Mouse (Mus musculus): ENCODE results near the gene Lpin2.

Lpin2 gene

GRCm38 (mm10) chr17:71182211-71182721, at the start of gene Lpin2:
Lpin2 (plus strand) TSS chr17:71182560.
- DNase-seq (ENCODE audit: low read depth) = no peak

GRCm38 (mm10) chr17:71132856-71133439, 49.4 kb upstream of the Lpin2 start:
- DNase-seq (ENCODE audit: low read depth) = no peak

GRCm38 (mm10) chr17:71134441-71134955, 47.9 kb upstream of the Lpin2 start:
- DNase-seq (ENCODE audit: low read depth) = no peak

GRCm38 (mm10) chr17:71135108-71135507, 47.3 kb upstream of the Lpin2 start:
- no peak for DNase-seq (ENCODE audit: low read depth)

- no peak for DNase-seq (ENCODE audit: low read depth)
These were observed 46.5 kb upstream of the Lpin2 start for GRCm38 (mm10) chr17:71135866-71136265.

- DNase-seq (ENCODE audit: low read depth) = no peak
These were observed 45.7 kb upstream of the Lpin2 start for GRCm38 (mm10) chr17:71136384-71137333.

- DNase-seq (ENCODE audit: low read depth) = no peak
These were observed 45.0 kb upstream of the Lpin2 start for GRCm38 (mm10) chr17:71137334-71137721.

- DNase-seq (ENCODE audit: low read depth) = no peak
These were observed 40.3 kb upstream of the Lpin2 start for GRCm38 (mm10) chr17:71142068-71142467.

GRCm38 (mm10) chr17:71143155-71143554, 39.2 kb upstream of the Lpin2 start:
- DNase-seq (ENCODE audit: low read depth) = no peak

- no peak for DNase-seq (ENCODE audit: low read depth)
These were observed 37.8 kb upstream of the Lpin2 start for GRCm38 (mm10) chr17:71144322-71145116.

GRCm38 (mm10) chr17:71145248-71145961, 37.0 kb upstream of the Lpin2 start:
- DNase-seq (ENCODE audit: low read depth) = peak; percentile 74

GRCm38 (mm10) chr17:71153356-71153755, 29.0 kb upstream of the Lpin2 start:
- DNase-seq (ENCODE audit: low read depth) = no peak

- DNase-seq (ENCODE audit: low read depth) = no peak
These were observed 27.1 kb upstream of the Lpin2 start for GRCm38 (mm10) chr17:71155271-71155670.

- no peak for DNase-seq (ENCODE audit: low read depth)
These were observed 23.2 kb upstream of the Lpin2 start for GRCm38 (mm10) chr17:71159152-71159567.

GRCm38 (mm10) chr17:71159720-71160119, 22.6 kb upstream of the Lpin2 start:
- DNase-seq (ENCODE audit: low read depth) = no peak

- DNase-seq (ENCODE audit: low read depth) = no peak
These were observed 21.9 kb upstream of the Lpin2 start for GRCm38 (mm10) chr17:71160244-71160995.

GRCm38 (mm10) chr17:71164991-71165390, 17.4 kb upstream of the Lpin2 start:
- DNase-seq (ENCODE audit: low read depth) = no peak

GRCm38 (mm10) chr17:71168205-71168815, 14.1 kb upstream of the Lpin2 start:
- DNase-seq (ENCODE audit: low read depth) = no peak

- no peak for DNase-seq (ENCODE audit: low read depth)
These were observed 13.5 kb upstream of the Lpin2 start for GRCm38 (mm10) chr17:71168846-71169245.

GRCm38 (mm10) chr17:71169639-71170038, 12.7 kb upstream of the Lpin2 start:
- no peak for DNase-seq (ENCODE audit: low read depth)
